Mouse (Mus musculus) gastrocnemius, adult 18-20 months (tissue): Measurements from ENCODE around the gene Pcyox1. TPM values are rescaled to one million over a fixed set of nuclear protein-coding genes. Genes with fewer than 3 reads are reported as not detected.
"Not testable (repeated sequence)": the region's sequence is repeated elsewhere in the genome, so short reads cannot be mapped to it uniquely, and the experiment has no call there.

Experiments used
- DNase-seq: peaks from one replicate; pipeline ENCODE4 v3.0.0; 2021; ENCODE audit warnings: low spot score
- total RNA-seq, 2 experiments: library from RNA; stranded (reverse); gene quantifications; 2 replicates each; pipeline ENCODE4 v1.2.3; 2021

The Pcyox1 gene
- total RNA-seq, 2 experiments from 2014 or later, result 50.6 to 54.0 TPM

DNA sequence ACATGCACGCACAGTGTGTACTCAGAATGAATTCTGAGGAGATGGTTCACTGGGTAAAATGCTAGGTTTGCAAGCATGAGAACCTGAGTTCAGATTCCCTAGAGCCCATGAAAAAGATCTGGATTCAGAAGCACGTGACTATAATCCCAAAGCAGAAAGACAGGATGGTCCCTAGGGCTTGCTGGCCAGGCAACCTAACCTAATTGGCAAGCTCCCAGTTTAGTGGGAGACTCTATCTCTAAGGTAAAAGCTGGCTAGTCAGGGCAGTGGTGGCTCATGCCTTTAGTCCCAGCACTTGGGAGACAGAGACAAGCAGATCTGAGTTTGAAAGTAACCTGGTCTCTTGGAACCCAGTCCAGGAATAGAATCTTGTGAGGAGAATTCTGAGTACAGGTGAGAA is 2.0 kb upstream of the Pcyox1 start:
- no peak for DNase-seq

- no peak for DNase-seq
Measured at GRCm38 (mm10) chr6:86397257-86397980, 465 bp upstream of the Pcyox1 start.

DNA sequence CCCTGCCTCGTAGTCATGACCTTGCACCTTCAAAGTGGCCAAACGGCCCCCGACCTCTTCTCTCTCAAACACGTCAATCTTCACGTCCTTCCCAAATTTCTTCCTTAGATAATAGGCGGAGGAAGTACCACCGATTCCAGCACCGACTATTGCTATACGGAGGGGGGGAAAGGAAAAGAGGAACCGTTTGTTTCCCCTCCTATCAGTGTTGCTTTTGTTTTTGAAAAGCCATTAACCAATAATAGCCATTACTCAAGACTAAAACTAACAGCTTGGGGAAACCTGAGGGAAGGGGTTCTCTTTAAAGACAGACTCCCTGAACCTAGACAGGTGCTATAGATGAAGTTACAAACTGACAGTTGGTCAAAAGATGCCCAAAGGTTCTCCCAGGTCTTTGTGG is 985 bp downstream of the Pcyox1 start:
- no peak for DNase-seq

GRCm38 (mm10) chr6:86395021-86395420 is 1.9 kb downstream of the Pcyox1 start:
- no peak for DNase-seq

GRCm38 (mm10) chr6:86394078-86394720 is 2.8 kb downstream of the Pcyox1 start:
- DNase-seq, result no peak

GRCm38 (mm10) chr6:86393187-86393586 is 3.8 kb downstream of the Pcyox1 start:
- no peak for DNase-seq

DNA sequence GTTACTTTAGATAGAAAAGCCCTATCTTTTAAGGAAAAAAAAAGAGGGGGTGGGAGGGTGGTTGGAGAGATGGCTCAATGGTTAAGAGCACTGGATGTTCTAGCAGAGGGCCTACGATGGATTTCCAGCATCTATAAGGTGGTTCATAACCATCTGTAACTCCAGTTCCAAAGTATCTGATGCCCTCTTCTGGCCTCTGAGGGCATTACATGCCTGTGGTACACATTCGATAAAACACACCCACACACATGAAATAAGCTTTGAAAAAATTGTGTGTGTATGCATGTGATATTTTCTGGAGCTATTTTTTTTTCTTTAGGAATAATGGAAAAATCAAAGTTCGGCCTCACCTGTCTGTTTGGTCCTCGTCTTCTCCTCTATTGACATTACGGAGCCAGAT is 5.6 kb downstream of the Pcyox1 start:
- no peak for DNase-seq

- no peak for DNase-seq
Measured at GRCm38 (mm10) chr6:86388461-86388860, 8.5 kb downstream of the Pcyox1 start.

DNA sequence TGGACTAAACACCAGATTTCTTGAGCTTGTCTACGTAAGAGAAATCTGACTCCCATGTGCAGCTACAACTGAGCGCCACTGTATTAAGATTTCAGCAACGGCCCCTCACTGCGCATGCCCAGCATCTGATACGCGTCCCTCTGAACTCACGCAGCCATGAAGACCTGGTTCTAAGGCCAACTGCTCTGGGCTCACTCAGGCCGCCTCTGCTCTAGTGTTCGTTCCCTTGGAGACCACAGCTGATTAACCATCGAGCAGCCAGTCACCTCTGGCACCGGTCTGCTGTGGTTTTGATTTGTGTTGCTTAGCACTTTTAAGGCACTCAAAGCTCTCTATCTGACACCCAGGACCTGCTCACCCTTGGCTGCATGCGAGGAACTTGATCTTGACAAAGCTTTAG is 9.6 kb downstream of the Pcyox1 start:
- no peak for DNase-seq

- no peak for DNase-seq
Measured at GRCm38 (mm10) chr6:86385362-86386104, 11.4 kb downstream of the Pcyox1 start.

DNA sequence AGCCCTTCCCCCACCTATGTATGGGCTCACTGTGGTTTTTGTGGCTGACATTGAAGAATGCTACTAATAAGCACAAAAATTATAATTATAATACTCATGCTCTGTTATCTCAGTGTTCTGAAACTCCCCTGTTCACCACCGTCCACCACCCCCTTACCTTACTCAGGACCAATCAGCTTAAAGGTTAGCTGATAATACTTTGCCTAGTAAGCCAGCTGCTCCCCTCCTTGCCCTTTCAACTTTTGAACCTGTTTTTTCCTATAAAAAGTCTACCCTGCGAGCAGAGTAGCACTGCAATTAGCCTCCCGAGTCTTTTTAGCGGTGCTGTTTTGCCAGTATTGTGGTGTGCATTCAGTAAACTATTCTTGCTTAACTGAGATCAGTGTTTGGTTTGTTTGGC is 12.3 kb downstream of the Pcyox1 start:
- no peak for DNase-seq

GRCm38 (mm10) chr6:86383370-86383769 is 13.6 kb downstream of the Pcyox1 start:
- no peak for DNase-seq

GRCm38 (mm10) chr6:86382551-86382950 is 14.4 kb downstream of the Pcyox1 start:
- DNase-seq, result no peak

- DNase-seq, result not testable (repeated sequence)
Measured at GRCm38 (mm10) chr6:86380112-86380511, 16.8 kb downstream of the Pcyox1 start.

DNA sequence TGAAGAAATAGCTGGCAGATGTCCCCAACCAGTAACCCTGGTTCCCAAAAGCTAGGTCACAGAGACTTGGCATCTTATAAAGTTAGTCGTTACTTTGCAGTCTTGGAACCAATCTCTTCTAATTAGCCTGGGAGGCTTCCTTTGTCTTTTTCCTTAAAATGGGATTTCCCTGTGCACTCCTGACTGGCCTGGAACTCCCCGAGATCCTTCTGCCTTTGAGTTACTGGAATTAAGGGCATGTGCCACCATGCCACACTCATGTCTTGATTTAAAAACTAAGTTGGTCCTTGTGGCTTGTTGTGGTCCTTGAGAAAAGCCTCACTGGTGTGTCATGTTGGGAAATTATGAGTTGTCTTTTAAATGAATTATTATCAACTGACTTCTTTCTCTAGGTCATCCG is 18.6 kb downstream of the Pcyox1 start:
- no peak for DNase-seq

DNA sequence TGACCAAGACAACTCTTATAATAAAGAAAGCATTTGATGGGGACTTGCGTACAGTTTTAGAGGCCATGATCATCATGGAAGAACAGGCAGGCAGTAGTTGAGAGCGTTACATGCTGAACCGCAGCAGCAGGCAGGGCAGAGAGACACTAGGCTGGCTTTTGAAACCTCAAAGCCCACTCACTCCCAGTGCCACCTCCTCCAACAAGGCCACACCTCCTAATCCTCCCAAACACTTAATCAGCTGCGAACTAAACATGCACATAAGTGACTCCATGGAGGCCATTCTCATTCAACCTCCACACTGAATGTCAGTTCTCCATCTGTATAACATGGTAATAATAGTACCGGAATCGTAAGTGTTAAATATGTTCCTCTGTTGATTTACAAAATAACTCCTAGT is 23.4 kb downstream of the Pcyox1 start:
- no peak for DNase-seq

DNA sequence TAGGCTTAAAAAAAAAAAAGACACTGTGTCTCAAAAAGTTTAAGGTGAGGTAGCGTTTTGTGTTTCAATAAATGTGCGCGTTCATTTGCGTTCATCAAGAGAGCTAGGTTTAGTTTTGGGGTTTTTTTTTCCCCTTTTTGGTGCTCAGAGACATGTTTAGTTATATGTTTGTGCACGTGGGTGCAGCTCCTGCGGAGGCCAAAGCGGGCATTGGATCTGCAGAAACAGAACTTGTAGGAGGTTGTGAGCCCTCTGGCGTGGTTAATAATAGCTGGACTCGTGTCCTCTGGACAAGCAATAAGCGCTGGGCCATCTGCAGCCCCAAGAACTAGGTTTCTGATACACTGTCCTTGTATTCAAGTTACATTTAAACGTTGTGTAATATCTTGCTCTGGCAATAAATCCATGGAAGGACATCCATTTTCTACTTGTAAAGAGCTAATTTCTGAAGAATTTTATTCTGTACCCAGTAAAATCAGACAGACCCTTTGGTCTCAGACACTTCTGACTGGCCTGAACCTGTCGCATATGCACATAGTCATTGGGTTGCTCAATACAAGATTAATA is 24.9 kb downstream of the Pcyox1 start:
- DNase-seq, result no peak

GRCm38 (mm10) chr6:86371340-86371911 is 25.5 kb downstream of the Pcyox1 start:
- peak; percentile 96 for DNase-seq

- no peak for DNase-seq
Measured at GRCm38 (mm10) chr6:86370764-86371339, 26.1 kb downstream of the Pcyox1 start, which contains the start of gene Snrpg. Snrpg (plus strand) TSS chr6:86371304.

DNA sequence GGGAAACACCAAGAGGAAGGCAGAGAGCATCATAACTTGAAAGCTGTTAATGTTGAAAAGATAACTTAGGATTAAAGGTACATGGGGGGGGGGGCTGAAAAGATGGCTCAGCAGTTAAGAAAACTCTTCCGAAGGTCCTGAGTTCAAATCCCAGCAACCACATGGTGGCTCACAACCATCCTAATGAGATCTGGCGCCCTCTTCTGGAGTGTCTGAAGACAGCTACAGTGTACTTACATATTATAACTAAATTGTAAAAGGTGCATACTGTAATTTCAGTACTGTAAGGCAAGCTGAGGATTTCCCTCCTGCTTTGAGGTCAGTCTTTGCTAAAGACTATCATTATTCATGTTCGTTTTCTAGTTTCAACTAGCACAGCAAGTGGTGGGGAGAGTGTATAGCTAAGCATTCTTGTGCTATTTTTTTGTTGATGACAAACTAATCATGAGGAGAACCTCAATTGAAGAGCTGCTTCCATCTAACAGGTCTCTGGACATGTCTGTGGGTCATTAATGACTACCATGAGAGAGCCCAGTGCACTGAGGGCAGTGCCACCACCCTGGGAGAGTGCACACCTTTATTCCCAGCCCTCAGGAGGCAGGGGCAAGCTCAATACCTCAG is 26.8 kb downstream of the Pcyox1 start:
- no peak for DNase-seq

DNA sequence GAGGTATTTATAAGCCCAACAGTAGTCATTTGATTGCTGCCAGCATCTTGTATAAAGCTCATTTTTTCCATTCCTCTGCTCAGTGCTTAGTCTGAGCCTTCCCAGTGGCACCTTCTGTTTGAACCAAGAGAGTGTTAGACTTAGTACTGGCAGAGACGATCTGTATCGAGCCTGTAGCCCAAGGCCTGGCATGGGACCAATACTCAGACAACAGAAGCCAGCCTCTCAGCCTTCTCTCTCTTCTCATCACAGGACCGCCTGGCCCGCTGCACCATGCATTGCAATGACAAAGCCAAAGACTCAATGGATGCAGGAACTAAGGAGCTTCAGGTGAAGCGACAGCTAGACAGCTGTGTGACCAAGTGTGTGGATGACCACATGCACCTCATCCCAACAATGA is 28.5 kb downstream of the Pcyox1 start:
- DNase-seq, result no peak
